Mouse (Mus musculus) testis, adult 2 months (tissue): ENCODE measurements around the gene Ecpas.

Experiments used
- CTCF ChIP-seq: fragments of 200-500 bp; IDR thresholded peaks from 2 replicates; pipeline ENCODE4 v1.5.1; 2012; ENCODE audit warnings: low read depth, mild to moderate bottlenecking, inconsistent platforms, low read length, moderate library complexity; ENCODE audit not compliant: control insufficient read depth, insufficient read depth, insufficient replicate concordance
- POLR2A ChIP-seq: fragments of 200-500 bp; IDR thresholded peaks from 2 replicates; pipeline ENCODE4 v1.6.1; 2012; ENCODE audit warnings: low read depth, mild to moderate bottlenecking, inconsistent platforms, low read length, moderate library complexity; ENCODE audit not compliant: control insufficient read depth

DNA sequence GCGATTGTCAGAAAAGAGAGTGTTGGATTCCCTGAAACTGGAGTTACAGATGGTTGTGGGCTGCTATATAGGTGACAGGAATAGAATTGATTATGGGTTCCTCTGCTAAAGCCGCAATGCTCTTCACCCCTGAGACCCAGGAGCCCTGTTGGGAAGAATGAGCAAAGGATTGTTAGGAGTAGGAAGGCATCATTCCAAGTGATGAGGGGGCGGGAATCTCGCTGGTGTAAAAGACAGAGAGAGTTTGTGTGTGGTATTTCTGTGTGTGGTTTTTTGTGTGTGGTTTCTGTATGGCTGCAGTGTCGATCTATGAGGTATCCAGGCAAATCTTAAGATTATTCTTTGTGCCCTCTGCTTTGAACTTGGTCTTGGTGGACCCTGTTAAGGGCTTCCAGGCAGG lies 32.1 kb upstream of the Ecpas start:
- TF ChIP-seq POLR2A (no peak), CTCF (no peak)
